Mouse (Mus musculus) bone marrow, adult 2 months (tissue): ENCODE results near the gene Cisd2.

Experiments used
- CTCF ChIP-seq: fragments of 200-500 bp; IDR thresholded peaks from 2 replicates; pipeline ENCODE4 v1.5.1; 2011; ENCODE audit warnings: low read length, control low read depth; ENCODE audit not compliant: control insufficient read depth, insufficient read depth
- POLR2A ChIP-seq: fragments of 200-500 bp; IDR thresholded peaks from 2 replicates; pipeline ENCODE4 v1.6.1; 2011; ENCODE audit warnings: low read depth, mild to moderate bottlenecking, control low read depth, low read length, borderline replicate concordance; ENCODE audit not compliant: control insufficient read depth

- TF ChIP-seq POLR2A, result no peak
- no peak for TF ChIP-seq CTCF
Observed at GRCm38 (mm10) chr3:135375836-135376235, 47.9 kb downstream of the Cisd2 start.
